Mouse (Mus musculus) embryonic facial prominence, embryonic 14.5 days (tissue): ENCODE measurements around the gene Arg2. TPM values are rescaled to one million over a fixed set of nuclear protein-coding genes. Genes with fewer than 3 reads are reported as not detected.
"Not testable (repeated sequence)": the region's sequence is repeated elsewhere in the genome, so short reads cannot be mapped to it uniquely, and the experiment has no call there.

ENCODE experiments used
- ATAC-seq: fragments of 200-750 bp; cut with Nextera tagmentation; 2 replicates; pipeline ENCODE4 v1.8.0; 2017; ENCODE audit warnings: low read depth, moderate number of reproducible peaks, moderate TSS enrichment
- DNase-seq: peaks from one replicate; pipeline ENCODE4 v3.0.0-alpha.2; 2015; ENCODE audit warnings: low spot score
- H3K27ac ChIP-seq: fragments of 300-500 bp; sonication (generic); replicated peaks from 2 replicates; pipeline ENCODE4 v1.5.1; 2014; ENCODE audit warnings: low read depth, mild to moderate bottlenecking, low read length, moderate library complexity
- H3K27me3 ChIP-seq: fragments of 300-500 bp; sonication (generic); replicated peaks from 2 replicates; pipeline ENCODE4 v1.6.1; 2014; ENCODE audit warnings: low read length; ENCODE audit not compliant: control insufficient read depth, insufficient read depth
- H3K36me3 ChIP-seq: fragments of 300-500 bp; sonication (generic); 2 replicates; pipeline ENCODE4 v1.6.1; 2014; ENCODE audit warnings: low read length, mixed read lengths; ENCODE audit not compliant: control insufficient read depth, insufficient read depth
- H3K4me1 ChIP-seq: fragments of 300-500 bp; sonication (generic); 2 replicates; pipeline ENCODE4 v1.6.1; 2014; ENCODE audit warnings: antibody characterized with exemption, low read length; ENCODE audit not compliant: control insufficient read depth, insufficient read depth
- H3K4me2 ChIP-seq: fragments of 300-500 bp; sonication (generic); 2 replicates; pipeline ENCODE4 v1.6.1; 2014; ENCODE audit warnings: low read depth, mild to moderate bottlenecking, low read length, moderate library complexity, mixed read lengths
- H3K4me3 ChIP-seq: fragments of 300-500 bp; sonication (generic); 2 replicates; pipeline ENCODE4 v1.5.1; 2014; ENCODE audit warnings: low read depth, mild to moderate bottlenecking, low read length
- H3K9ac ChIP-seq: fragments of 300-500 bp; sonication (generic); 2 replicates; pipeline ENCODE4 v1.6.1; 2014; ENCODE audit warnings: low read depth, mild to moderate bottlenecking, low read length, moderate library complexity, mixed read lengths
- H3K9me3 ChIP-seq: fragments of 300-500 bp; sonication (generic); 2 replicates; pipeline ENCODE4 v1.6.1; 2016; ENCODE audit warnings: low read length; ENCODE audit not compliant: control insufficient read depth
- WGBS: fragments of 180-500 bp; shearing (Covaris S2); extraction: QIAGEN DNeasy Blood & Tissue Kit; methylation state at CpG from one replicate; pipeline ENCODE4 v1.1.7; 2014; 5-methylcytosine and 5-hydroxymethylcytosine counted together
- polyA plus RNA-seq: library from polyadenylated mRNA; unstranded; fragments of >200 nt; fragmentation: Nextera tagmentation; extraction: Ambion mirVana; gene quantifications from 2 replicates; pipeline ENCODE4 v1.2.1, GENCODE M21; 2014

Arg2 gene
- polyA plus RNA-seq, 1 experiment from 2014 or later, result 2.2 TPM

DNA sequence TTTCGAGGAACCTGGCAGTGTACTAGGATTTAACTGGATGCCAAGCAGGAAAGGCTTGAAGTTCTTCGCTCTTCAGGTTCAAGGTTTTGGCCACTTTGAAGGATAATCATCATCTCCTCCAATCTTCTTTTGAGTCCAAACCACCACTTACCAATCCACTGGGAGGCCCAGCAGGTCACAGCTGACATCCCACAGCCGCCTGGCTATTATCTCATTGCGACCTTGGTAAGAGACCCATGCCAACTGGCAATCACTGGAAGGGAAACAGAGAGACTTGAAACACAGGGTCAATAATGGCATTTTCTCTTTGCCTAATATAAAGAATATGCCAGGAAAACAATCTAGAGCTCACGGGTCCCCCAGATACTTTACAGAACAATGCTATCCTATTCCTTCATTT is 45.4 kb downstream of the Arg2 start:
- H3K36me3 ChIP-seq, result peaks cover 25% of the 10 kb centered on the region
- WGBS, result 87% methylated on average over 5 of the region's 5 CpGs
- no peak for DNase-seq
- H3K9ac ChIP-seq, result no peak overlapping the region
- ATAC-seq, result no peak
- no peak overlapping the region for H3K4me2 ChIP-seq
- H3K4me1 ChIP-seq, result peaks cover 5% of the 10 kb centered on the region; the same call in 1 of the 2 replicates
- H3K9me3 ChIP-seq, result no peaks in the 10 kb centered on the region
- no peak overlapping the region for H3K4me3 ChIP-seq
- H3K27me3 ChIP-seq, result no peaks in the 10 kb centered on the region
- no peak overlapping the region for H3K27ac ChIP-seq

DNA sequence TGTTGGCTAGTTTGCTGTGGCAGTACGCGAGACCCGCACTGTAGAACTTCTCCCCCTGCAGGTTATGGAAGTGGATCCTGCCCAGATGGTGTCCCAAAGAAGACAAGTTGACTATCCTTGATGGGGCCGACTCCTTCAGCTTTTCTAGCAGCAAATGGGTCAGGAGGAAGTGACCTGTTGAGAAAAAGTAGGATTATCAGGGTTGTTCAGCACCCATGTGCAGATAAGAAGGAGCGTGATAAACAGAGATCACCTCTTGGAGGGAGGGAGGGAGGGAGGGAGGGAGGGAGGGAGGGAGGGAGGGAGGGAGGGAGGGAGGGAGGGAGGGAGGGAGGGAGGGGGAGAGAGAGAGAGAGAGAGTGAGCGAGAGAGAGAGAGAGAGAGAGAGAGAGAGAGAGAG is 54.6 kb downstream of the Arg2 start:
- not testable (repeated sequence) for H3K4me3 ChIP-seq, H3K9ac ChIP-seq, H3K27ac ChIP-seq, H3K27me3 ChIP-seq, H3K9me3 ChIP-seq, DNase-seq, H3K4me1 ChIP-seq, ATAC-seq, H3K4me2 ChIP-seq
- peaks cover 71% of the 10 kb centered on the region for H3K36me3 ChIP-seq
- 92% methylated on average over 5 of the region's 6 CpGs for WGBS

DNA sequence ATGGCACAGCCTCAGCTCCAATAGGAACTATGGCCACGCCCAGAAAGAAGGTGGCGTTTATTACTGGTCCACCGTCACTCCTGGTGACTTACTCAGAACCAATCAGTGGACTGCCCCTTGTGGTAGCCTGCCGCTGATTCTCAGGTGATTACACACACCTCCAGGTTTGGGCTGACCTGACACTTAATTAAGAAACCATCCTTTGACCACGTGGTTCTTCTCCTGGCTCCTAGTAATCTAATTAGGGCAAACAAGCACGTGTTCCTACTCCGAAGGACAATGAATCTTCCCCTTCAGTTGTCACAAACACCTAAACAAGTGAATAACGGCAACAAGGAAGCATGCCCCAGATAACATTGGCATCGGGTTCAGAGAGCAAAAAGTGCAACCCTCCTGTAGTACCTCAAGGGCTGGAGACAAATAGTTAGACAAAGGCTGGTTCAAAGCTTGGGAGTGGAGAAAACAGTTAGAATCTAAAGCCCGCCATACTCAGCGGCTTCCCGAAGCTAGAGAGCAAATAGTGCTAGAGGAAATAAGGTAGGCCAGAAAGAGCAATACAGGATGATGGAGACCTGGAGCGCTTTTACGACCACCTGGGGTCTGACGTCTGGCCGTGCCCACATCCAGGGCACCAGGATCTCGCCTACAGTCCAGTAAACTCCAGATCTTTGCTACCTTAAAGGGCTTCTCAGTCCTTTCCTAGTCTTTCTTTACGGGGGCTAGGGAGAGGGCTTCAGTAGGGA is 60.5 kb downstream of the Arg2 start:
- peaks cover 25% of the 10 kb centered on the region for H3K36me3 ChIP-seq
- 0% methylated on average over 18 of the region's 18 CpGs for WGBS
- no peaks in the 10 kb centered on the region for H3K27me3 ChIP-seq
- DNase-seq (peak; percentile 93), ATAC-seq (peak; percentile 91)
- H3K4me2 ChIP-seq, result peak overlapping the region; percentile 86
- peaks cover 8% of the 10 kb centered on the region; the same call in 1 of the 2 replicates for H3K4me1 ChIP-seq
- H3K27ac ChIP-seq, result peak overlapping the region; percentile 45; the same call in 1 of the 2 replicates
- peak overlapping the region; percentile 78 for H3K9ac ChIP-seq
- H3K4me3 ChIP-seq, result peak overlapping the region; percentile 68
- no peaks in the 10 kb centered on the region for H3K9me3 ChIP-seq

DNA sequence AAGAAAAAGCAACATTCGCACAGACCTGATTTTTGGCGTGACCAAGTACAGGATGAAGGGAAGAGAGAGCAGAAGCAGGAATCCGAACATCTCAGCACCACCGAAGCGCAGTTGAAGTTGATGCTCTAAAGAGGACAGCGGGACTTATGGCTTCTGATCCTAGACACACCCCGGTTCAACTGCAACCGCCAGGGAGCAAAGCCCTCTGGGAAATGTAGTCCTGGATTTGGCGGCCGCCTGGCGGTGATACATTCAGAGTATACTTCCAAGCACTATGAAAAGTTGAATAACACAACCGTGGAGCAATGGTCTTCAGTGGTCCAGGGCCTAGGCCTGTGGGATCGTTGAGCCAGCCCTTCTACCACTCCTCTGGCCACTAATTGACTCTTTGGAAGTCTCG is 61.1 kb downstream of the Arg2 start:
- H3K4me3 ChIP-seq, result peak overlapping the region; percentile 68
- DNase-seq, result peak; percentile 93
- peak overlapping the region; percentile 45; the same call in 1 of the 2 replicates for H3K27ac ChIP-seq
- ATAC-seq, result peak; percentile 90
- H3K9me3 ChIP-seq, result no peaks in the 10 kb centered on the region
- H3K27me3 ChIP-seq, result no peaks in the 10 kb centered on the region
- peak overlapping the region; percentile 78 for H3K9ac ChIP-seq
- peak overlapping the region; percentile 86 for H3K4me2 ChIP-seq
- peaks cover 19% of the 10 kb centered on the region for H3K36me3 ChIP-seq
- peaks cover 8% of the 10 kb centered on the region; the same call in 1 of the 2 replicates for H3K4me1 ChIP-seq
- WGBS, result 5% methylated on average over 14 of the region's 14 CpGs

DNA sequence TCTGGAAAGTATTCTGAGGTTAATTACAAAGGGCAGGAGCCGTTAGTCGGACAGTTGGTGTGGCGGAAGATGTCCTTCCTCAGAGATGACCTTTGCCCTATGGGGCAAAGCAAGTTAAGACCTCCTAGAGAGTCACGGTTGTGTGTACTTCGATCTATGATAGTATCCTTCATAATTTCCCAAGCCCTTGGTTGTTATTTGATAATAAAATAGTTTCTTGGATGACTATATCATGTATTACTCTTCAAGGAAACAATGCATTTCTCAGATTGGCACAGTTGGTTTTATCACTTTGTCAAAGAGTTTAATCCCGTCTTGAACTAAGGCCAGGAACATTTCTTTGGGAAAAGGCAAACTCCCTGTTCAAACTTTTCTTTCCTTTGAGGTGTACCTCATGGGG is 61.6 kb downstream of the Arg2 start, which contains the start of gene Rdh11:
Gene Rdh11, minus strand, starts transcription at position 101 of the 400 bp plus-strand sequence.
- 64% methylated on average over 6 of the region's 6 CpGs for WGBS
- H3K27me3 ChIP-seq, result no peaks in the 10 kb centered on the region
- no peaks in the 10 kb centered on the region for H3K9me3 ChIP-seq
- peaks cover 14% of the 10 kb centered on the region for H3K36me3 ChIP-seq
- peaks cover 8% of the 10 kb centered on the region; the same call in 1 of the 2 replicates for H3K4me1 ChIP-seq
- no peak for DNase-seq
- H3K9ac ChIP-seq, result peak within 1 kb of the TSS; percentile 78
- peak within 1 kb of the TSS; percentile 68 for H3K4me3 ChIP-seq
- ATAC-seq, result no peak
- peak within 1 kb of the TSS; percentile 86 for H3K4me2 ChIP-seq
- peak within 1 kb of the TSS; percentile 45; the same call in 1 of the 2 replicates for H3K27ac ChIP-seq

DNA sequence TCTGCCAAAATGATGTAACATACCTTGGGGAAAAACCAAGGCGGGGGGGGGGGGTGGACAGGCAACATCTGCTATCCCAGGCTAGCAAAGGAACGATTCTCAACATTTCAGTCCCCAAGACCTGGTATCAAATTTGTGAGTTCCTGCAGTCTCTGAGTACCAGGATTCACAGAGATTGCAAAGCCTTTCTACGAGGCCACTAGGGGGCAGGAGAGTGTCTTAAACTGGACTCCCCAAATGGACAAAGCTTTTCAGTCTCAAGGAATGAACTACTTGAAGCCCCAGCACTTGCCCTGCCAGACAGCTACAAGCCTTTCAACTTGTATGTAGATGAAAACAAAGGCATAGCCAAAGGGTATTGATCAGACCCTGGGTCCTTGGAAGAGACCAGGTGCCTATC is 62.9 kb downstream of the Arg2 start:
- Histone ChIP-seq H3K4me2 (no peak overlapping the region), H3K36me3 (peaks cover 1% of the 10 kb centered on the region; the same call in 1 of the 2 replicates), H3K27me3 (no peaks in the 10 kb centered on the region), H3K4me3 (no peak overlapping the region), H3K4me1 (peaks cover 8% of the 10 kb centered on the region; the same call in 1 of the 2 replicates), H3K9me3 (no peaks in the 10 kb centered on the region), H3K9ac (no peak overlapping the region), H3K27ac (no peak overlapping the region)
- 4% methylated on average over 3 of the region's 3 CpGs for WGBS
- DNase-seq, result peak; percentile 80
- no peak for ATAC-seq

DNA sequence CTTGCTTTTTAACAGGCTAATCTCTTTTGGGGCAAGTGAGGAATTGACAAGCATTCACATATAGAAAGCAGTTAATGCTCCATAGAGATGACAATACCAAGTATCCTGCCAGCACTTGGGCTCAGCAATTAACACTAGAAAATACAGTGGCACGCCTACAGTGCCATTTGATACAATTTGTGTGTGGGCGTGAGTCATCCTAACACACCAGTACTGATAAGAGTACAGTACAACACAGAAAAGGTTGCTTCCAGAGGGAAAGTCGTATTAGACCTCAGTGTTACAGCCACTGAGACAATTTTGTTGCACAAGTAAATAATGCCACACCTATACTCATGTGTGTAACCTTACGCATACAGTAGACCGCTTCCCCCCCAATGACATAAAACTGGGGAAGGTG is 66.5 kb downstream of the Arg2 start:
- H3K36me3 ChIP-seq, result no peaks in the 10 kb centered on the region
- no peaks in the 10 kb centered on the region for H3K27me3 ChIP-seq
- no peak overlapping the region for H3K4me3 ChIP-seq
- H3K9me3 ChIP-seq, result no peaks in the 10 kb centered on the region
- H3K27ac ChIP-seq, result no peak overlapping the region
- H3K9ac ChIP-seq, result no peak overlapping the region
- H3K4me1 ChIP-seq, result no peaks in the 10 kb centered on the region; the same call in 1 of the 2 replicates
- no peak for DNase-seq
- H3K4me2 ChIP-seq, result no peak overlapping the region
- ATAC-seq, result no peak
- 89% methylated on average over 5 of the region's 5 CpGs for WGBS

DNA sequence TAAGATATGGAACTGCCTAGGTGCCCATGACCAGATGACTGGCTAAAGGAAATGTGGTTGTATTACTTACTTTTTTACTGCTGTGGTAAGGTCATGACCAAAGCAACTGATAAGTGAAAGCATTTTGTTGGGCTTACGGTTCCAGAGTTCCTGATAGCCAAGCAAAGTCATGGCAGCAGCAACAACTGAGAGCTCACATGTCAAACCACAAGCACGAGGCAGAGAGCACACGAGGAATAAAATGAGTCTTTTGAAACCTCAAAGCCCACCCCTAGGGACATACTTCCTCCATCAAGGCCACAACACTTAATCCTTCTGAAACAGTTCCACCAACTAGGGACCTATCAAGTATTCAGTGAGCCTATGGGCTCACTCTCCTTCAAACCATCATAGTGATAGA is 71.3 kb downstream of the Arg2 start:
- Histone ChIP-seq H3K9ac (no peak overlapping the region), H3K36me3 (no peaks in the 10 kb centered on the region), H3K4me1 (no peaks in the 10 kb centered on the region), H3K4me3 (no peak overlapping the region), H3K9me3 (no peaks in the 10 kb centered on the region), H3K27ac (no peak overlapping the region), H3K27me3 (no peaks in the 10 kb centered on the region), H3K4me2 (no peak overlapping the region)
- DNase-seq (no peak), ATAC-seq (no peak)
- 61% methylated on average over 3 of the region's 3 CpGs for WGBS
